Mouse (Mus musculus) forebrain, embryonic 16.5 days (tissue): ENCODE data around the gene Col9a2. TPM values are rescaled to one million over a fixed set of nuclear protein-coding genes. Genes with fewer than 3 reads are reported as not detected.
A peak's percentile ranks its signal among the peaks of the same experiment; 100 is the strongest.

Experiments
- ATAC-seq: fragments of 200-750 bp; cut with Nextera tagmentation; 2 replicates; pipeline ENCODE4 v1.8.0; 2017; ENCODE audit warnings: mild to moderate bottlenecking, moderate library complexity
- H3K27ac ChIP-seq: fragments of 300-500 bp; sonication (generic); 2 replicates; pipeline ENCODE4 v1.5.1; 2014; ENCODE audit warnings: low read length, control low read depth
- H3K27me3 ChIP-seq: fragments of 300-500 bp; sonication (generic); replicated peaks from 2 replicates; pipeline ENCODE4 v1.6.1; 2014; ENCODE audit warnings: low read length; ENCODE audit not compliant: control insufficient read depth, insufficient read depth
- H3K36me3 ChIP-seq: fragments of 300-500 bp; sonication (generic); 2 replicates; pipeline ENCODE4 v1.6.1; 2014; ENCODE audit not compliant: control insufficient read depth, insufficient read depth
- H3K4me1 ChIP-seq: fragments of 300-500 bp; sonication (generic); replicated peaks from 2 replicates; pipeline ENCODE4 v1.6.1; 2014; ENCODE audit warnings: low read length; ENCODE audit not compliant: control insufficient read depth, insufficient read depth
- H3K4me2 ChIP-seq: fragments of 300-500 bp; sonication (generic); 2 replicates; pipeline ENCODE4 v1.6.1; 2014; ENCODE audit warnings: mild to moderate bottlenecking, low read length, control low read depth
- H3K4me3 ChIP-seq: fragments of 300-500 bp; sonication (generic); replicated peaks from 2 replicates; pipeline ENCODE4 v1.5.1; 2014; ENCODE audit warnings: mild to moderate bottlenecking, low read length, control low read depth
- H3K9ac ChIP-seq: fragments of 300-500 bp; sonication (generic); replicated peaks from 2 replicates; pipeline ENCODE4 v1.6.1; 2014; ENCODE audit warnings: low read depth, low read length, control low read depth
- H3K9me3 ChIP-seq: fragments of 300-500 bp; sonication (generic); 2 replicates; pipeline ENCODE4 v1.6.1; 2016; ENCODE audit warnings: low read length; ENCODE audit not compliant: control insufficient read depth
- WGBS: fragments of 180-500 bp; shearing (Covaris S2); extraction: QIAGEN DNeasy Blood & Tissue Kit; methylation state at CpG from one replicate; pipeline ENCODE4 v1.1.7; 2014; 5-methylcytosine and 5-hydroxymethylcytosine counted together
- polyA plus RNA-seq: library from polyadenylated mRNA; unstranded; fragments of >200 nt; fragmentation: Nextera tagmentation; extraction: Ambion mirVana; gene quantifications from 2 replicates; pipeline ENCODE4 v1.2.1, GENCODE M21; 2015

Gene Col9a2
- polyA plus RNA-seq, 1 experiment from 2014 or later: 4.6 TPM

GRCm38 (mm10) chr4:121031440-121031839, 7.7 kb upstream of the Col9a2 start:
- Histone ChIP-seq H3K4me1 (no peaks in the 10 kb centered on the region), H3K36me3 (no peaks in the 10 kb centered on the region), H3K27ac (no peak overlapping the region), H3K27me3 (no peaks in the 10 kb centered on the region), H3K4me3 (no peak overlapping the region), H3K4me2 (no peak overlapping the region), H3K9me3 (no peaks in the 10 kb centered on the region), H3K9ac (no peak overlapping the region)
- no peak for ATAC-seq
- WGBS: 61% methylated on average over 4 of the region's 4 CpGs

- no peak for ATAC-seq
- Histone ChIP-seq H3K27ac (no peak overlapping the region), H3K9ac (no peak overlapping the region), H3K27me3 (no peaks in the 10 kb centered on the region; the same call in 1 of the 2 replicates), H3K36me3 (no peaks in the 10 kb centered on the region), H3K4me3 (no peak overlapping the region), H3K4me2 (no peak overlapping the region), H3K9me3 (no peaks in the 10 kb centered on the region), H3K4me1 (no peaks in the 10 kb centered on the region)
- 89% methylated on average over 2 of the region's 2 CpGs for WGBS
These were observed 6.2 kb upstream of the Col9a2 start for GRCm38 (mm10) chr4:121033006-121033405.

DNA sequence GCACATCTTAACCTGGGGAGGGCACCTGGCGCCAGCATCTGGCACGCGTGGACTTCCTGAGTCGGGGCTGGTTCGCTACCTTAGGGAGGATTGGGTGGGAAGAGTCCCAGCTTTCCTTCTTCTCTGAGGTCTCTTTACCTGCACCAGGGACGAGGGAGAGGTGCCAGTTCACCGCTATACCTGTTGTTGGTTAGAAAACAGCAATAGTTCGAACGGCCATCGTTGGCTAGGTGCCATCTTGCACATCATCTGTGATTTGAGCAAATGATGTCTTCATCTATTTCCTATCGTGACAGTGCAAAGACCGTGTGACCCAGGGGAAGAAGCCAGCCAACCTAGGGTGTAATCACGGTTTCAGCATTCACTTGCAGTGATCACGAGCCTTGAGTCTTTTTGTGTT, 1.1 kb downstream of the Col9a2 start:
- ATAC-seq: no peak
- H3K4me2 ChIP-seq: peak overlapping the region; percentile 60; the same call in 1 of the 2 replicates
- H3K36me3 ChIP-seq: no peaks in the 10 kb centered on the region
- H3K9ac ChIP-seq: peak overlapping the region; percentile 56; the same call in 1 of the 2 replicates
- H3K4me1 ChIP-seq: peaks cover 15% of the 10 kb centered on the region
- H3K27ac ChIP-seq: no peak overlapping the region
- 58% methylated on average over 14 of the region's 14 CpGs for WGBS
- H3K9me3 ChIP-seq: no peaks in the 10 kb centered on the region
- H3K4me3 ChIP-seq: no peak overlapping the region; the same call in 1 of the 2 replicates
- H3K27me3 ChIP-seq: peaks cover 6% of the 10 kb centered on the region; the same call in 1 of the 2 replicates

DNA sequence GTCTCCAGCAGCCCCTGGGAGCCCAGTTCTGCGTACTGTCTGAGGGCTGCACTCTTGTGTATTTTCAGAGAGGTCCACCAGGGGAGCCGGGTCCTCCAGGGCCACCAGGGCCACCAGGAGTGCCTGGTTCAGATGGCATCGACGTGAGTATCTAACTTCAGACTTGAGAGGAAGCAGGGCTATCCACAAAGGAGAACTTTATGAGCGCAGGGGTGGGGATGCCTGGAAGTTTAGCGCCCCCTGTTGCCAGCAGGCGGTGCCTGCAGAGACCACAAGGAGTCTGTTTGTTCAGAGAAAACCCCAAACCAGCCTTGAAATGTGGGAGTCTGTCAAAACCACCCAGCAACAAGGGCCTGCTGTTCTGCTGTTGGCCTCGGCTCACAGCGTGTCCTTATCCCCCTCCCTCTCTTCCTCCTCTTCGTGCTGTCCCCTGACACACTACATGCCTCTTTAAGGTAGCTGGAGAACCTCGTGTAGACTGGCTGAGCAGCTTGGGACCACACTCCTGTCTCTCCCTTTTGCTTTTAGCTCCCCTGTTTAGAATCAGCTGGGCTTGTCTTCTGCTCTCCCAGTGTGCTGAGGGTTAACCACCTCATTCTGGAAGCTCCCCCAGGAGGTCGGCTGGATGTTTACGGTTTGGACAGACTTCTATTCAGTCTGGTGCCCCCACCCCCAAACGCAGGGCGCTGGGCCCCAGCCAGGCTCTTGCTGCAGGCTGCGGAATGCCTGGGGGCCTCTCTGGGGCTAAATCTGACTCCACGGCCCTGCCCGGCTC, 1.9 kb downstream of the Col9a2 start:
- no peak overlapping the region for H3K4me3 ChIP-seq
- H3K36me3 ChIP-seq: no peaks in the 10 kb centered on the region
- no peaks in the 10 kb centered on the region for H3K9me3 ChIP-seq
- no peak overlapping the region for H3K27ac ChIP-seq
- H3K27me3 ChIP-seq: peaks cover 6% of the 10 kb centered on the region; the same call in 1 of the 2 replicates
- peaks cover 15% of the 10 kb centered on the region for H3K4me1 ChIP-seq
- 8% methylated on average over 18 of the region's 18 CpGs for WGBS
- 0 out of 2 replicates have a peak overlapping the region, but pooled peaks have one; percentile 8 for H3K9ac ChIP-seq
- ATAC-seq: peak; percentile 73
- no peak overlapping the region for H3K4me2 ChIP-seq

DNA sequence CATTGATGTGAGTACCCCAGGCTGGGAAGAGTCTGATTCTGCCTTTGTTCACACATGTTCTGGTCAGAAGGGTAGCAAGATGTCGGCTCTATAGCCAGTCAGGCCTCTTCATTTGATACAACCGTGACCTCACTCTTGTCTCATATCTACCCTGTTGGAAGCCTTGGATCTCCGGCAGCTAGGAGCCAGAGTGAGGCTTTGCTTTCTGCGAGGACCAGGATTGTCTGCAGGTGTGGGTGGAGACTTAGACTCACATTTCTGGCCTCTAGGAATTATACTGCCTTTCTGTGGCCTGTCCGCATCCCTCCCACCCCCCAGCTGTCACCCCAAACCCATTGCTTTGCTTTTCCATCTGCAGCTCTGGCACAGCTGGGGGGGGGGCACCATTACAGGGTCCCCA, 3.3 kb downstream of the Col9a2 start:
- Histone ChIP-seq H3K4me1 (peaks cover 15% of the 10 kb centered on the region), H3K9ac (no peak overlapping the region), H3K27ac (no peak overlapping the region), H3K4me2 (no peak overlapping the region), H3K27me3 (peaks cover 6% of the 10 kb centered on the region; the same call in 1 of the 2 replicates), H3K4me3 (no peak overlapping the region), H3K36me3 (no peaks in the 10 kb centered on the region), H3K9me3 (no peaks in the 10 kb centered on the region)
- no peak for ATAC-seq
- WGBS: 64% methylated on average over 5 of the region's 5 CpGs

- WGBS: 73% methylated on average over 3 of the region's 3 CpGs
- no peaks in the 10 kb centered on the region for H3K9me3 ChIP-seq
- no peak overlapping the region for H3K27ac ChIP-seq
- H3K4me1 ChIP-seq: peaks cover 15% of the 10 kb centered on the region
- no peak for ATAC-seq
- no peak overlapping the region for H3K4me2 ChIP-seq
- H3K4me3 ChIP-seq: no peak overlapping the region
- H3K9ac ChIP-seq: no peak overlapping the region
- no peaks in the 10 kb centered on the region for H3K36me3 ChIP-seq
- peaks cover 6% of the 10 kb centered on the region; the same call in 1 of the 2 replicates for H3K27me3 ChIP-seq
These were observed 3.8 kb downstream of the Col9a2 start for GRCm38 (mm10) chr4:121042946-121043345.

GRCm38 (mm10) chr4:121051863-121052262, 12.7 kb downstream of the Col9a2 start:
- Histone ChIP-seq H3K27me3 (peaks cover 2% of the 10 kb centered on the region; the same call in 1 of the 2 replicates), H3K9ac (no peak overlapping the region), H3K27ac (no peak overlapping the region), H3K9me3 (no peaks in the 10 kb centered on the region), H3K4me2 (no peak overlapping the region), H3K4me3 (no peak overlapping the region), H3K4me1 (peaks cover 6% of the 10 kb centered on the region), H3K36me3 (no peaks in the 10 kb centered on the region)
- WGBS: 11% methylated on average over 4 of the region's 4 CpGs
- no peak for ATAC-seq

DNA sequence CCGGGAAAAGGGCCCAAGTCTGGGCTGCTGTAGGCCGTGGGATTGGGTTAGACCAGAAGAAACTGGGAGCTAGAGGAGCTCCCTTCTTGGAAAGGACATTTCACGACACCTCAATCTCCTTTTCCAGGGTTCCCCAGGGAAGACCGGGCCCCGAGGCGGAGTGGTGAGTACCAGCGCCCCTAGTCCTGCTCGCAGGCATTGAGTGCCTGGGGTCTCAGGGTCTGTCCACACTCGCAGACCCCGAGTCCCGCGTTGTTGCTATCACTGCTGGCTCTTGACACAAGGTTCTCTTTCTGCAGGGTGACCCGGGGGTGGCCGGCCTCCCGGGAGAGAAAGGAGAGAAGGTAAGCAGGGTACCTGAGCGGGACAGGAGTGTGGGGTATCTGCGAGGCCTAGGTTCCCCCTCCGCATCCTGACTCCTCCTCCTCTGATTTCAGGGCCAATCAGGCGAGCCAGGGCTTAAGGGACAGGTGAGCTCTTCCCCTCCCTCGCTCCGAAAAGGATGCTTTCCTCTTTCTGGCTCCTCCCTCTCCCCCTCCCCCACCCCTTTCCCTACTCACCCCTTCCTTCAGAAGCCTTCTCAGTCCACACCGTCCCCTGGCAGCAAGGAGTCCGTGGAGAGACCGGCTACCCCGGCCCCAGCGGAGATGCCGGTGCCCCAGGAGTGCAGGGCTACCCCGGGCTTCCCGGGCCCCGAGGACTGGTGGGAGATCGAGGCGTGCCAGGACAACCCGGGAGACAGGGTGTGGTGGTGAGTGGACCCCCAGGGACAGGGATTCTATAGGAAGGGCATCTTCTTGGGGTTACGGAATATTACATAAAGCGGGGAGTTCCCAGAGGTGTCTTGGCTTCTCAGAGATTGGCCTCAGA, 13.5 kb downstream of the Col9a2 start:
- H3K9me3 ChIP-seq: no peaks in the 10 kb centered on the region
- peak overlapping the region; percentile 42 for H3K4me2 ChIP-seq
- no peaks in the 10 kb centered on the region for H3K36me3 ChIP-seq
- H3K9ac ChIP-seq: 0 out of 2 replicates have a peak overlapping the region, but pooled peaks have one; percentile 15
- peaks cover 2% of the 10 kb centered on the region; the same call in 1 of the 2 replicates for H3K27me3 ChIP-seq
- peaks cover 6% of the 10 kb centered on the region for H3K4me1 ChIP-seq
- WGBS: 10% methylated on average over 34 of the region's 35 CpGs
- no peak overlapping the region for H3K27ac ChIP-seq
- peak; percentile 60 for ATAC-seq
- peak overlapping the region; percentile 31 for H3K4me3 ChIP-seq

DNA sequence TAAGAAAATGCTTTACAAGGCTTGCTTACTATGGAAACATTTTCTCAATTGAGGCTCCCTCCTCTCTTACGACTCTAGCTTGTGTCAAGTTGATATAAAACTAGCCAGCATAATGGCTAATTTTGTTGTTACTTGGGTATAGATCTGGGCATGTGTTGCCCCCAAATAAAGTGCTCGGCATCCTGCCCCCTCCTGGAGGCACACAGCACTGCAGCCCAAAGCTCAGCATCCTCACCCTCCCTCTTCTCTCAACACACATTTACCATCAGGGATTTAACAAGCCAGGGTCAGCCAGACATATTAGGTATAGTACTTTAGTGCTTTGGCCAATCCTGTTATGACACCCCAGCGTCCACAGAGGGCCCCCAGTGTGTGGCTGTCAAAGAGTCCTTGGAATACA, 17.2 kb downstream of the Col9a2 start:
- Histone ChIP-seq H3K4me3 (no peak overlapping the region), H3K9ac (no peak overlapping the region), H3K9me3 (no peaks in the 10 kb centered on the region), H3K4me1 (peaks cover 6% of the 10 kb centered on the region), H3K27me3 (peaks cover 2% of the 10 kb centered on the region; the same call in 1 of the 2 replicates), H3K36me3 (0 out of 2 replicates have a peak, but pooled peaks cover 2% of the 10 kb centered on the region), H3K27ac (no peak overlapping the region), H3K4me2 (no peak overlapping the region)
- ATAC-seq: no peak
- 48% methylated on average over 3 of the region's 3 CpGs for WGBS
